Mouse (Mus musculus): ENCODE data around the gene Tbkbp1. TPM values are rescaled to one million over a fixed set of nuclear protein-coding genes. Genes with fewer than 3 reads are reported as not detected.

Gene Tbkbp1
- total and polyA plus RNA-seq, 3 experiments: 0.44 to 5.7 (median 3.1) TPM

DNA sequence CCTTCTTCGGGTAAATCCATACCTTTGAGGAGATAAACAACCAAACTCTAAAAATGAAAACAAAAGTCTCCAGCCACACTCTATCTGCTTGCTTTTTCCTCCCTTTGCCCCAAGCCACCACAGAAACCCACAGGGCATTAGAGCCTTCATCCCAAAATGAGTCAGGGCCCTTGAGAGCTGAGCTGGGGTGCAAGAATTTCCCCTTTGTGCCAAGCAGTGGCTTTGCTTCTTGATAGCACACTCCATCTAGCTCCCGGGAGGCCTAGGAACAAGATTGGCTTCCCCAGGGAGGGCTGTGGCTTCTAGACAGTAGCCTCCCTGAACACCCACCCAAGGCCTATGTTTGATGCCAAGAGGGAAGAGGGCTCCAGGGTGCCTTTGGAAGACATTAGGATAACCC is 19.6 kb downstream of the Tbkbp1 start (continued):
- no peak for TF ChIP-seq USF1 (IDR thresholded peaks at IDR 0.05; ENCODE audit: low read depth, low read length)
- TF ChIP-seq MAZ (IDR thresholded peaks at IDR 0.05; ENCODE audit: low read depth, low read length): peak; percentile 72
- peak; percentile 75 for TF ChIP-seq MEF2A (IDR thresholded peaks at IDR 0.05; ENCODE audit: borderline replicate concordance, low read depth, low read length)
- peak; percentile 67; the same call in 1 of the 2 replicates for TF ChIP-seq CHD2 (IDR thresholded peaks at IDR 0.05; ENCODE audit: low read length)
- 0 out of 2 replicates have a peak, but pooled peaks have one; percentile 69 for TF ChIP-seq CHD1 (IDR thresholded peaks at IDR 0.05; ENCODE audit: low read depth, low read length)

DNA sequence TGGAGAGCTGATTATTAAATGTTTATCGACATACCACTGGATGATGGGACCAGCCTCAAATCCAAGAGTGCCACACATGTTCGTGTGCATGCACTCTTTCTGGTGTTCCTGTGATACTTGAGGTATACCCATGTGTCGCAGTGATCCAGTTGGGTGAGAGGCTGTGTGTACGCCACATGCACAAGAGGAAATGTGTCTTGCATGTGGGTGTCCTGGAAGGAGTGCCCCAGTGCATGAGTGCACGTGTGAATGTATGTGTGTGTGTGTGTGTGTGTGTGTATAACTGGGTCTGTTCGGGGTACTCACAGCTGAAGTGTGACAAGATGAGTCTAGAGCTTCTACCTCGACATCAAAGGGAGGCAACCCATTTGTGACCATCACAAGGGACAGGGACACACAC is 21.0 kb downstream of the Tbkbp1 start:
- H3K36me3 ChIP-seq (replicated peaks in 1 of 2; ENCODE audit: control insufficient read depth in 1 of 2, insufficient read depth in 1 of 2, low read length in 1 of 2): no peaks in the 10 kb centered on the region
- H3K79me2 ChIP-seq (replicated peaks; ENCODE audit: control insufficient read depth, extremely low read depth, insufficient read depth, poor library complexity, severe bottlenecking): no peaks in the 10 kb centered on the region
- in situ Hi-C loops (cut with MboI; ENCODE audit: low pct_ligation_motif_present, low pct_unique_long_range_greater_than_20kb, low sequenced_read_pairs): no loop called here
- H3K9me3 ChIP-seq (replicated peaks; ENCODE audit: low read length): no peaks in the 10 kb centered on the region
- H3K4me3 ChIP-seq (replicated peaks in 1 of 3; ENCODE audit: low read depth in 2 of 3, low read length in 2 of 3, poor library complexity in 1 of 3): peak overlapping the region in 1 of 3 experiments; percentile 37
- no peak overlapping the region for H3K27ac ChIP-seq (ENCODE audit: insufficient read depth, low read depth)
- H3K9ac ChIP-seq (ENCODE audit: insufficient read depth, low read depth): no peak overlapping the region
- H3K4me1 ChIP-seq (ENCODE audit: control insufficient read depth in 1 of 2, insufficient read depth in 2 of 2): peaks cover 57 to 95% of the 10 kb centered on the region in 2 experiments
- TF ChIP-seq NRF1 (IDR thresholded peaks at IDR 0.05; ENCODE audit: low read depth, low read length) (no peak), ZC3H11A (IDR thresholded peaks at IDR 0.05; ENCODE audit: low read depth, low read length) (no peak), NELFE (IDR thresholded peaks at IDR 0.05; ENCODE audit: low read depth, low read length) (no peak), SMC3 (IDR thresholded peaks at IDR 0.05; ENCODE audit: low read depth, low read length) (no peak), ELF1 (IDR thresholded peaks at IDR 0.05; ENCODE audit: low read depth, low read length) (no peak), E2F4 (IDR thresholded peaks at IDR 0.05; ENCODE audit: insufficient replicate concordance, low read depth, low read length) (no peak), BHLHE40 (IDR thresholded peaks at IDR 0.05; ENCODE audit: low read depth, low read length) (peak; percentile 78), MAX (IDR thresholded peaks at IDR 0.05; ENCODE audit: low read length) (peak; percentile 71), EP300 (IDR thresholded peaks at IDR 0.05; ENCODE audit: low read length) (no peak), ETS1 (conservative IDR thresholded peaks at IDR 0.05; ENCODE audit: low read depth, low read length) (0 out of 2 replicates have a peak, but pooled peaks have one; percentile 19), JUND (conservative IDR thresholded peaks at IDR 0.05; ENCODE audit: low read depth, low read length) (no peak), USF2 (conservative IDR thresholded peaks at IDR 0.05; ENCODE audit: low read depth, low read length) (no peak), PAX5 (IDR thresholded peaks at IDR 0.05; ENCODE audit: low read length) (no peak), HCFC1 (IDR thresholded peaks at IDR 0.05; ENCODE audit: low read depth, low read length) (no peak), SIN3A (IDR thresholded peaks at IDR 0.05; ENCODE audit: low read length) (no peak), GABPA (IDR thresholded peaks at IDR 0.05; ENCODE audit: insufficient replicate concordance, low read depth, low read length) (no peak), RCOR1 (conservative IDR thresholded peaks at IDR 0.05; ENCODE audit: low read depth, low read length) (no peak), MEF2A (IDR thresholded peaks at IDR 0.05; ENCODE audit: borderline replicate concordance, low read depth, low read length) (no peak), CHD1 (IDR thresholded peaks at IDR 0.05; ENCODE audit: low read depth, low read length) (no peak), UBTF (IDR thresholded peaks at IDR 0.05; ENCODE audit: low read depth, low read length) (no peak), MXI1 (IDR thresholded peaks at IDR 0.05; ENCODE audit: low read depth, low read length) (no peak), CHD2 (IDR thresholded peaks at IDR 0.05; ENCODE audit: low read length) (no peak), JUN (IDR thresholded peaks at IDR 0.05; ENCODE audit: insufficient read depth, low read depth, low read length) (no peak), MYC (IDR thresholded peaks at IDR 0.05; ENCODE audit: low read depth, low read length) (0 out of 2 replicates have a peak, but pooled peaks have one; percentile 69), TCF12 (IDR thresholded peaks at IDR 0.05; ENCODE audit: low read depth, low read length) (peak; percentile 16; the same call in 1 of the 2 replicates), TBP (conservative IDR thresholded peaks at IDR 0.05; ENCODE audit: low read depth, low read length) (no peak), ZMIZ1 (IDR thresholded peaks at IDR 0.05; ENCODE audit: low read depth, low read length) (no peak), KAT2A (IDR thresholded peaks at IDR 0.05; ENCODE audit: insufficient replicate concordance, low read length) (no peak)
- H3K27me3 ChIP-seq (replicated peaks): no peaks in the 10 kb centered on the region
- dilution Hi-C loops (cut with MboI; ENCODE audit: extremely low pct_ligation_motif_present, extremely low pct_unique_long_range_greater_than_20kb, low sequenced_read_pairs): no loop called here
- no peak overlapping the region for H3K4me2 ChIP-seq (ENCODE audit: insufficient read depth, low read depth, poor library complexity, severe bottlenecking)
- no peak for DNase-seq (ENCODE audit: extremely low read depth)

Data from CH12.LX (cell line).